Mouse (Mus musculus) T-helper 2 cell (primary cell): ENCODE measurements around the gene Ywhae.

Experiments used
- in situ Hi-C: fragments of 300-600 bp; cut with MboI, MseI; formaldehyde crosslinking; loops from one replicate; pipeline ENCODE4 v1.15.1; 2025; ENCODE audit warnings: high pct_unique_total_duplicates

The Ywhae gene

DNA sequence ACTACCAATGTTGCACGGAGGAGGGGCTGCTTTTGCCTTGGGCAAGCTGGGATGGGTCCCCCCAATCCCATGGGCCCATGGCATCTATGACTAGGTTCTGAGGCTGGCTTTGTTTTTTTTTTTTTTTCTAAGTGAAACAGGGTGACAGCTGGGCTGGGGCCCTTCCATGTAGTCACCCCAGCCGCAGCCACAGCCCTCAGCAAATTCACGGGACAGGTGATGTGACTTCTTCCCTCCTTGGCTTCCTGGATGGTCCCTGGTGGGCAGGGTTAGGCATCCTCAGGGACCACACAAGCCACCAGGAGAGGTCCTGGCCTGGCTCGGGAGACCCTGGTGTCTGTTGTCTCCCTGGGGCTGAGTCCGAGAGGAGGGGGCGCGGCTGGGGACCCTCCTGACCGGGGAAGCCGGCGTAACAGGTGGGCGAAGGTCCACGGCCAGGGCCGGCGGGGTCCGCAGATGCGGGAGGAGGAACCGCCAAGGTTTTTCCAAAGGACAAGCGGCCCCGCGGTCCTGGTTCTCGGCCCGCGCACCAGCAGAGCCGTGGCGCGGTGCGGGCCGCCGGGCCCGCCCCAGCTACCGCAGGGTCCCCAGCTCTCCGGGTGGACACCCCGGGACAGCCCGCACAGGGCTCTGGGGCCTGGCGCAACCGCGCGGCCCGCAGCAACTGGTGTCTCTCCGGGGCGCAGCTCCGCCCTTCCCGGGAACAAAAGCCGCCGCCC is 62.1 kb downstream of the Ywhae start:
- in situ Hi-C loops, result no loop called here

DNA sequence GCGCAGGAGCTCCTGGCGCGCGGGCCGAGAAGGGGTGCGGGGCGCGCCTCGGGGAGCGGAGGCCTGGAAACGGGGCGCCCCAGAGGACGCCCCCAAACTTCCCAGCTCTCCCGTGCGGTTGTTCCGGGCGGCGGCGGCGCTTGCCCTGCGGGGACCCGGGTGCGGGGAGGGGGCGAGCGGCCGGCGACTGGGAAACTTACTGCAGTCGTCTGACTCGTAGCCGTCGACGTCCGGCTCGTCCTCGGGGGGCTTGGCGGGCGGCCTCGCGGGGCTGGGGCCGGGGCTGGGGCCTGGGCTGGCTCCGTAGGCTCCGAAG is 62.6 kb downstream of the Ywhae start:
- in situ Hi-C loops, result no loop called here

DNA sequence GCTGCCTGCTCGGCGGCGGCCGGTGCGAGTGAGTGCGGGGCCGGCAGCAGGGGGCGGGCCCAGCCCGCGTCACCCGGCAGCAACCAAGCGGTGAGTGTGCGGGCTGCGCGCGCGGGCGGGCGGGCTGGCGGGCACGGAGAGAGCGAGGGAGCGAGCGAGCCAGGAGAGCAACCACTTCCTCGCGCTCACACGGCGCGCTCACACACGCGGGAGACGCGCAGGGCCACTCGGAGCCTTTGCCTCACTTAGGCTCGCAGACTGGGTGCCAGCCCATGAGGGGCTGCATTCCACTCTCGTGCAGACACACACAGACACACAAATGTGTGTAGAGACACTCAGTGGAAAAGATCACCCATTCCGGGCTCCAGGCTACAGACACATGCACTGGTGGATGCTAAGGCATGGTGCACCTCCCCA is 63.4 kb downstream of the Ywhae start, which contains the start of gene Doc2b:
TSS of gene Doc2b (minus strand) at position 21 of the 417 bp plus-strand sequence.
- in situ Hi-C loops, result no loop called here

DNA sequence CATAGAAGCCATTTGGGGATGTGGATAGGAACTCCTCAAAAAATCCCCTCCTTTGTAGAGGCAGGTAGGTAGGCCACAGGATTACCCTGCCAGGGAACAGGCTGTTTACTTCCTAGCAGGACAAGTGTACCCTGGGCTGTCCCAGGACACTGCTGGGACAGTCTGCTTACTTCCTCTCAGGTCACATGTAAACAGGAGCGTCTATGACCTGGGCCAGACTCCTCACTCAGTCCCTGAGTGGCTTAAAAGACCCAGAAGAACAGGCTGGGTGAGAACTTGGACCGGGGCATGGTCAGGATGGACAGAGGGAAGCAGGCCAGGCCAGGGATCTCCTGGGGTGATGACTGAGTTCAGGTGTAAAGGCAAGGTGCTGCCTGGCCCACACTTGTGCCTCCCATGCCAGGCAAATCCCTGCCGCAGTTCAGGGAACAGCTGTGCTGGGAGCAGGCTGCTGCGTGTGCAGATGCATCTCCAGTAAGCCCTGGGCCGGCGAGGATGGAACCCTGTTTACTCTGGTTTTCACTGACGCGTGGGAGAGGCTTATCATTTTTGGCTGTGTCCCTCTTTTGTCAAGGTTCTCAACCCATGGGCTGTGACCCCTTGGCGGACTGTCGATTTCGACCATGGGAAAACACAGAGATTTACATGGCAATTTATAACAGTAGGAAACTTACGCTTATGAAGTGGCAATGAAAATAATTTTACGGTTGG is 64.0 kb downstream of the Ywhae start:
- in situ Hi-C loops, result no loop called here

DNA sequence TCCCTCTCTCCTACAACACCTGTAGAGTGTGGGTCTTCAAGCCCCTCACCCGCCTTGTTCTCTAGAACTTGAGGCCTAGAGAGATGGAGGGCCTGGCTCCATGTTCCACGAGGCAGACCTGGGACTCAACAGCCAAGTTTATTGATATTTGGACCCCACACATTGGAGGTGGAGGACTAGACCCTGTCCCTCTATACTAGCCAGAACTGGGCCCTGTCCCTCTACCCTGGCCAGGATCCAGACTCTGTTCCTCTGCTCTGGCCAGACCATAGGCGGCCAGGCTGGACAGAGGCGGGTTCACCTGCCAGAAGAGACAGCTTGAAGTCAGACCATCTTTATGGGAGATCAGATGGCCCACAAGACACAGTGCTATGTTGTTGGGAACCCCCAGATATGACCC is 68.7 kb downstream of the Ywhae start:
- in situ Hi-C loops, result no loop called here

DNA sequence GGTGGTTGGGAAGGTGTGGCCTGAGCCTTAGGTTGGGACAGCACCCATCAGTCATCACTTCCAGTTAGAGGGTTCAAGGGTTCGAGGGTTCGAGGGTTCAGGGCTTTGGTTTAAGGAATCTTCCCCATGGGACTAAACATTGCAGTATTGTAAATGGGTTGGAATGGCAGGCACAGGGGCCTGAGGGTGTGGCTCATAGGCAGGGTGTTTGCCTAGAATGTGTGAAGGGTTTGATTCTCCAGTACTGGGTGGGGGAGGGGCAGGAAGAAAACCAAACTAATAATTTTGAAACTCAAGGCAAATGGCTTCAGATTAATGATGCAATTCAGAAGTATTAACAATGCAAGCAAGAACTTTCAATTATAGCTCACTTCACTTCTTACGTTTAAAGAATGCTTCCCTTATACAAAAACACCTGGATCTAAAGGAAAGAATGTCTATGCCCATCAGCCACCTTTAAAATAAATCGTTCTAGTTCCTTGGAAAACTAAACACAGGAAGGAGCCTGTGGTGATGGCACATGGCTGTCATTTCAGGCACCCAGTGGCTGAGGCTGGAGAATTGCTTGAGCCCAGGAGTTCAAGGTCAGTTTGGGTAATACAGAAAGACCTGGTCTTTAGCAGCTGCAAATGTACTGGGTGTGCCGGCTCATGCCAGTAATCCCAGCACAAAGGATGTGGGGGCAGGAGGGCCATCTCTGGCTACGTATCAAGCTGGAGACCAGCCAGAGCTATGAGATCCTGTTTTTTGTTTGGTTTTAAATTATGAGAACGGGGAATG is 69.3 kb downstream of the Ywhae start:
- in situ Hi-C loops, result no loop called here

DNA sequence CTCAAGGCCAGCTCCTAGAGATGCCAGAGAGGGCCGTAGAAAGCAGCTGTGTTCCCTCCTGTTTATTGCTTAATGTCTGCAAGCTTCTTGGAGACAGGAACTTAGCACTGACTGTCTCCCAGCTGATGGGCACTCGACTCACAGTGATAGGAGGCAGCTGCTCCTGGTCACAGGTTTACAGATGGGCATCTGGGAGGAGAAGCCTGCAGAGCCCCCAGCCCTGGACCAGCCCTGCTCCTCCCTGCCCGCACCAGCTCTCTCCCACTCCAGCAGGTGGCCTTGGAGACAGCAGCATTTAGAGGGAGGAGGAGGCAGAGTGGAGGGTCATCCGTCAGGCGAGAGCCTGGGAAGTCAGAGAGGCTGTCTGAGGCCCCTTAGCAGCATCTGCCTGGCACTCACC is 74.8 kb downstream of the Ywhae start:
- in situ Hi-C loops, result no loop called here

DNA sequence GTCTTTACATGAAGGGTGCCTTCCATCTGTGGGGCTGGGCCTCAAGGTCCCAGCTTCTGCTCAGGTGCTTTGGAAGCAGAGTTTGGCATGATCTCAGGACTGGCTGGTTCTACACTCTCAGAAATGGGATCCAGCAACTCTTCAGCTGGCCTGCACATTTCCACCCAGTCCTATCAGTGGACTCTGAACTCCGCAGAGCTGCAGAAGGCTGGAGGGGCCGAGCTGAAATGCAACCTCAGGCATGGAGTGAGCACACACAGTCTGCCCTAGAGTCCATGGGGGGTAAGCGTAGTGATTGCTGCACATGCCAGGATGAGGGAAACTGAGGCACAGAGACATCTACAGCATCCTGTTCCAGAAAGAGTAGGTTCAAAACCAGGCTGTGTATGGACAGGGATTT is 77.9 kb downstream of the Ywhae start:
- in situ Hi-C loops, result no loop called here

DNA sequence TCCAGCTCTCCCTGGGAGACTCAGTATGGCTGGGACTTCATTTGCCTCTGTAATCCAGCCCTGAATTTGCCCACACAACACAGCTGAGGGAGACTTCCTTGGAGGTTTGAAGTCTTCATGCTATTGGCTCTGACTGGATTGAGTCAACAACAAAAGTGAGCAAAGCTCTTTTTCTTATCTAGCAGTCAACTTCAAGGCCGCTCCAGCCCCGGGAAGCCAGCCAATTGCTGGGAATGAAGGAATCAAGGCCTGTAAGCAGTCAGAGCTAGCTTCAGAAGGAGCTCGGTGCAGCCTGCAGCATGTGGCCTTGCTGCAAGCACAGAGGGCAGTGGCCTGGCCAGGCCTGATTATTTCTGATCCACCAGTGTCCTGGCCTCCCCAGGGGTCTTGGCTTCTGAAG is 79.2 kb downstream of the Ywhae start:
- in situ Hi-C loops, result no loop called here

DNA sequence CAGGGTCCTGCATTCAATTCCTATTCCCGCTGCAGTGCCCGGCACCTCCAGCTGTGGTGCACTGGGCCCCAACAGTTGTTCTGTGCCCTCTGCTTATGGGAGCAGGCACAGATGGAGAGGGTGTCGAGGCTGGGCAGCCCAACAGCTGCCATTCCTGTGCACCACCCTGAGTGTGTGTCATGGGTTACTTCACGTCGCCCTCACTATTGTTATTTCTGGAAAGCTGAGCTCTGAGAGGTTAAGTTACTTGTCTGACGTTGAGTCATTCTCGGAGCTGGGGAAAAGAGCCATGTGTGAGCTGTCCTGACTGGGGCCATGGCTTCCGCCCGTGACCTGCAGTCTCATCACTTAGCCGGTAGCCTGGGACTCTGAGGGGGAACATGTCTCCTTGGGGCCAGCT is 80.4 kb downstream of the Ywhae start:
- in situ Hi-C loops, result no loop called here
